Mouse (Mus musculus) C2C12 (cell line): Measurements from ENCODE around the gene Myo3b. TPM values are rescaled to one million over a fixed set of nuclear protein-coding genes. Genes with fewer than 3 reads are reported as not detected.

Experiments used
- H3K27me3 ChIP-seq: one replicate; pipeline ENCODE4 v1.6.1; 2011; ENCODE audit not compliant: control insufficient read depth, insufficient read depth, insufficient read length
- H3K36me3 ChIP-seq: one replicate; pipeline ENCODE4 v1.6.1; 2011; ENCODE audit not compliant: control insufficient read depth, insufficient read depth
- H3K4me3 ChIP-seq: one replicate; pipeline ENCODE4 v1.5.1; 2011; ENCODE audit warnings: mild to moderate bottlenecking, control low read depth; ENCODE audit not compliant: poor library complexity, insufficient read depth, severe bottlenecking
- H3K79me2 ChIP-seq: one replicate; pipeline ENCODE4 v1.6.1; 2011; ENCODE audit not compliant: control insufficient read depth, insufficient read depth
- H3K79me3 ChIP-seq: one replicate; pipeline ENCODE4 v1.6.1; 2011; ENCODE audit warnings: low read depth, control low read depth
- H3ac ChIP-seq: one replicate; pipeline ENCODE3; 2011; ENCODE audit warnings: low read depth; ENCODE audit not compliant: control insufficient read depth, insufficient read length
- CEBPB ChIP-seq: IDR thresholded peaks from one replicate; pipeline ENCODE4 v1.6.1; 2011; ENCODE audit warnings: low read depth, mild to moderate bottlenecking, control low read depth, moderate library complexity
- CTCF ChIP-seq: IDR thresholded peaks from one replicate; pipeline ENCODE4 v1.5.1; 2011; ENCODE audit not compliant: control insufficient read depth, insufficient read depth, insufficient read length
- FOSL1 ChIP-seq: IDR thresholded peaks from one replicate; pipeline ENCODE4 v1.8.0; 2011; ENCODE audit warnings: mild to moderate bottlenecking, low read length; ENCODE audit not compliant: poor library complexity, insufficient read depth, severe bottlenecking
- MAX ChIP-seq: IDR thresholded peaks from one replicate; pipeline ENCODE4 v1.6.1; 2011; ENCODE audit warnings: mild to moderate bottlenecking, control low read depth
- MYOD1 ChIP-seq: IDR thresholded peaks from one replicate; pipeline ENCODE4 v1.6.1; 2011; ENCODE audit warnings: low read depth; ENCODE audit not compliant: control insufficient read depth, insufficient read length
- MYOG ChIP-seq: IDR thresholded peaks from one replicate; pipeline ENCODE4 v1.6.1; 2011; ENCODE audit not compliant: control insufficient read depth, insufficient read length; ENCODE audit errors: extremely low read depth
- USF1 ChIP-seq: IDR thresholded peaks from one replicate; pipeline ENCODE4 v1.6.1; 2011; ENCODE audit warnings: low read depth, mild to moderate bottlenecking, control low read depth, moderate library complexity
- polyA plus RNA-seq: library from polyadenylated mRNA; unstranded; fragments of >200 nt; fragmentation: generic; extraction: Trizol; gene quantifications from one replicate; pipeline ENCODE4 v1.2.1, GENCODE M21; 2012; ENCODE audit warnings: missing spikeins

Gene Myo3b
- polyA plus RNA-seq, 1 experiment: 0.11 TPM

DNA sequence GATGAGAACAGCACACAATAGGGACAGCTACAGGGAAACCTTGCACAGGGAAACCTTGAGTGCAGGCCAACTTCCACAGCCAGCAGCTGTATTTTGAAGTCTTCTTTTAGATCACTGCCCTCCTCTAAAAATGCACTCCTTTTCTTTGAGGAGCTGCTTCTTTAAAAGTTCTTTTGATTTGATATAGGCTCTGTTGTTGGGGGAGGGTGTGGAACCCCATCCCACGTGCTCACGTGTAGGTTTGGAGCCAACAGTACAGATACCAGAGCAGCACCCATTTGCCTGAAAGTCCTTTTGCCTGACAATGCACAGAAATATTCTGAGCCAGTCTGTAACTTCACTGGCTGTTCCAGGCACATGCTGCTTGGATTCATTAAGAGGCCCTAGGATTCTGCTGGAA is 7.5 kb upstream of the Myo3b start:
- TF ChIP-seq USF1: no peak
- TF ChIP-seq MAX: no peak
- no peak for TF ChIP-seq CTCF
- no peak for TF ChIP-seq CEBPB
- no peak for TF ChIP-seq MYOG
- TF ChIP-seq MYOD1: no peak
- no peak for TF ChIP-seq FOSL1
- Histone ChIP-seq H3ac (no peak overlapping the region), H3K27me3 (peaks cover 4% of the 10 kb centered on the region), H3K79me3 (no peaks in the 10 kb centered on the region), H3K4me3 (no peak overlapping the region), H3K36me3 (no peaks in the 10 kb centered on the region), H3K79me2 (no peaks in the 10 kb centered on the region)

DNA sequence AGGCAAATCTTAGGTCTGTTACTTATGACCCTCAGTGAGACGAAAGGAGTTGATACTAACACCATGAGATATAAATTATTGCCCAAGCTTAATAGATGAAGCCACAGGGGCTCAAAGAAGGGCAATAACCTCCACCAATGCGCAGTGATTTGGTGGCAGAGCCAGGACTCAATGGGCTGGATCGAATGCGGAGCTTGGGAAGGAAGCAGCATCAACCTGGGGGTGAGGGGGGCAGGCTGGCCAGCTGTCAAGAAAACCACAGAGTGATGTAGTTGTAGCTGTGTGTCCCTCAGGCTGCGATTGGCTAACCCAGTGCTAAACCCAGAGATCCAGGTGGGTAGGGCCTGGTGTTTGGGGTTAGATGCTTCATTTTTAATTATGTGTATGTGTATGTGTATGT is 4.0 kb upstream of the Myo3b start:
- Histone ChIP-seq H3K4me3 (no peak overlapping the region), H3K27me3 (peaks cover 4% of the 10 kb centered on the region)
- no peak for TF ChIP-seq MAX
- TF ChIP-seq MYOG: no peak
- TF ChIP-seq USF1: no peak
- TF ChIP-seq MYOD1: no peak
- no peak for TF ChIP-seq CEBPB
- TF ChIP-seq FOSL1: no peak
- TF ChIP-seq CTCF: no peak

DNA sequence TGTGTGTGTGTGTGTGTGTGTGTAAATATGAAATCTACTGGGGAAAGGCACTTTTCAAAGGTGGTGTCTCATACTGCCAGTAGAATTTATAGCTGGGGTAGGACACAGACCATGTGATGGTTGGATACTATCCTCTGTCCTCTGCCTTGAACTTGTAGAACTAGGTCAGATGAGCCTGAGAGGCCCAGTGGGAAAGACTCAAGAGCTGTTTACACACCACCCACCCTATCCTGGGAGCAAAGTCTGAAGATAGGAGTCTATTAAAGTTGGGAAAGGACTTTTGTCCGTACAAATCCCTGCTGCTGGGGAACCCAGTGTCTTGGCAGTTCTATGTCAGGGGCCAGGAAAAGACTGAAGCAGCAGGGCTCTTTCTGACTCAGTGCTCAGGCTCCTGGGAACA is 3.6 kb upstream of the Myo3b start:
- no peaks in the 10 kb centered on the region for H3K79me2 ChIP-seq
- no peak overlapping the region for H3ac ChIP-seq
- H3K27me3 ChIP-seq: peaks cover 7% of the 10 kb centered on the region
- no peak overlapping the region for H3K4me3 ChIP-seq
- H3K79me3 ChIP-seq: no peaks in the 10 kb centered on the region
- H3K36me3 ChIP-seq: no peaks in the 10 kb centered on the region
- TF ChIP-seq FOSL1 (no peak), USF1 (no peak), MYOD1 (no peak), CTCF (no peak), CEBPB (no peak), MYOG (no peak), MAX (no peak)

More for the DNA sequence above, 4.0 kb upstream of the Myo3b start:
- H3K79me2 ChIP-seq: no peaks in the 10 kb centered on the region
- H3K79me3 ChIP-seq: no peaks in the 10 kb centered on the region
- H3K36me3 ChIP-seq: no peaks in the 10 kb centered on the region
- H3ac ChIP-seq: no peak overlapping the region

DNA sequence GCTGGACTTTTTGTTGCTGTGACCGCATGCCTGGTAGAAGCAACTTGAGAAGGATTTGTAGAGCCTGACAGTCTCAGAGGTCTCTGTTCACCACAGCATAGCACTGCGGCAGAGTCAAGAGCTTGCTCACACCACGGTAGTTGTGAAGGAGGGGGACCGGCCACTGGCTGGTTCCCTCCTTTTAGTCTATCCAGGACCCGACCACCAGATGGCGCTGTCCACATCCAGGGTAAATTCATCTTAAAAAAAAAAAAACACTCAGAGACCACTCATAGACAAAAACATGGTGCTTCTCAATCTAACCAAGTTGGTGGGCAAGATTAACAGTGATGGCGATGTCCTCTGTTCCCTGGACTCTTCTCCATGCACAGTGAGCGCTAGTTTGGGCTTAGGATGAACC is 1.7 kb upstream of the Myo3b start:
- H3K79me3 ChIP-seq: no peaks in the 10 kb centered on the region
- H3K79me2 ChIP-seq: no peaks in the 10 kb centered on the region
- H3K27me3 ChIP-seq: peaks cover 9% of the 10 kb centered on the region
- H3K36me3 ChIP-seq: no peaks in the 10 kb centered on the region
- TF ChIP-seq MYOG (no peak), CTCF (no peak), FOSL1 (no peak), CEBPB (no peak)
- H3ac ChIP-seq: no peak overlapping the region
- H3K4me3 ChIP-seq: no peak overlapping the region

DNA sequence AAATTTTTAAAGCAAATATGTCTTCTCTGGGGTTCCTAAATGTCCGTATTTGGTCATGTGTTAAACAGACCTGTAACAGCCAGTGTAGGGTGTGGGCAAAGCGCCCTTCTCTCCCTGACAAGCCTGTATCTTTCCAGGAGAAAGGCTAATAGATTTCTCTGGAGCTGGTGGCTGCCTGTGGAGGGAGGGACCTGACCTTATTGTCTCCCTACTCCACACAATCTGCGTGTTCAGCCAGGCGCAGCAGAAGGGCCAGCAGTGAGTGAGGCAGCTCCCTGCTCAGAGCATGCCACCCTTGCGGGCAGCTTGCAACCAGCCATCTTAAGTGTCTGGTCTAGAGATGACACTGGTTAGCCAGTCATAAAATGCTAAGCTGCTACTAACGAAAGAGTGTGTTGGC is 5.5 kb downstream of the Myo3b start:
- H3K79me3 ChIP-seq: no peaks in the 10 kb centered on the region
- no peaks in the 10 kb centered on the region for H3K79me2 ChIP-seq
- no peak overlapping the region for H3ac ChIP-seq
- TF ChIP-seq MYOG (no peak), MAX (no peak), MYOD1 (no peak), CTCF (no peak), FOSL1 (no peak), CEBPB (no peak), USF1 (no peak)
- H3K36me3 ChIP-seq: no peaks in the 10 kb centered on the region
- no peak overlapping the region for H3K4me3 ChIP-seq
- peaks cover 14% of the 10 kb centered on the region for H3K27me3 ChIP-seq

DNA sequence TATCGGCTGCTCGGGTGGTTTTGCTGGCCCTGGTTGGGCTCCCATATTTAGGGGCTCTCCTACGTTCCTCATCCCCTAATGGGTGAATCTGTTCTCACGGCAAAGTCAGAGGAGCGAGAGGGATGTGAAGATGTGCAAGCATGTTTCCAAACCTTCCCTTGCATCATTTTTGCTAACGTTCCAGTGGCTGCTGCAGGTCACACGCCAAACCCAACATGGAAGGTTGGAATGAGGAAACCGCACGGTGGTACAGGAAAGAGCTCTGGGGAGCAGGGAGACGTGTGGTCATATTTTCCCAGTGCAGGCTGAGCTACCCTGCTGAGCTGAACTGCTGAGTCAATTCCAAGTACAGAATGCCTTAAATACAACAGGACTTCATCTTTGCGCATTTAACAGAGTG is 8.9 kb downstream of the Myo3b start:
- TF ChIP-seq FOSL1 (no peak), MYOG (no peak), CTCF (no peak), MAX (no peak), CEBPB (no peak), USF1 (no peak), MYOD1 (no peak)
- Histone ChIP-seq H3K79me3 (no peaks in the 10 kb centered on the region), H3K27me3 (peaks cover 18% of the 10 kb centered on the region), H3K79me2 (no peaks in the 10 kb centered on the region), H3K4me3 (no peak overlapping the region), H3K36me3 (no peaks in the 10 kb centered on the region), H3ac (no peak overlapping the region)
